Mouse (Mus musculus) liver, embryonic 14.5 days (tissue): ENCODE results near the gene Tmem132b.
A peak's percentile ranks its signal among the peaks of the same experiment; 100 is the strongest.

Experiments
- CTCF ChIP-seq: IDR thresholded peaks from 2 replicates; pipeline ENCODE4 v1.5.1; 2016; ENCODE audit warnings: antibody characterized with exemption, low read depth, control low read depth
- EP300 ChIP-seq: IDR thresholded peaks from 2 replicates; pipeline ENCODE4 v1.6.1; 2016; ENCODE audit warnings: antibody characterized with exemption, low read depth

GRCm38 (mm10) chr5:125792643-125793042 is 261.1 kb downstream of the Tmem132b start:
- no peak for TF ChIP-seq EP300
- TF ChIP-seq CTCF = 0 out of 2 replicates have a peak, but pooled peaks have one; percentile 9
